Mouse (Mus musculus): Measurements from ENCODE around the gene Syt12.

DNA sequence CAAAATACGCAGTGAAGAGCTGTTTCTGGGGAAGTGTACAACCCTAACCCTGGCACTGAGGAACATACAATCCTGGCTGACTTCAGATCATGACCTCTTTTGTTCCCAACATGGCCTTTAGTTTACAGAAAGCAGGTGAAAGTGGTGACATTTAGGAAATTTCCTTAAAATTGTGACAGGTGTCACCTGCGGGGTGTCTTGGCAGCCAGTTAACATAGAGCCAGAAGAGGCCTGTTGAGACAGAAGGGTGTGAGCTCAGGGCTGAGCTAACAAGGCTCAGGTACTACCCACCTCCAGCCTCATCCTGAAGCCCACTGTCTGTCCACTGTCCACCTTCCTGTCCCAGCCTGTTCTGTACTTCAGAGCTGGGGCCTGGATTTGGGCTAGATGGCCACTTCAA lies 2.8 kb upstream of the Syt12 start:
- TF ChIP-seq CTCF (IDR thresholded peaks at IDR 0.05; ENCODE audit: borderline replicate concordance, insufficient read depth, low read depth, low read length): no peak
- TF ChIP-seq POLR2A (IDR thresholded peaks at IDR 0.05; ENCODE audit: borderline replicate concordance, insufficient read depth, low read length): no peak

All from cerebellum, adult 2 months (tissue).